27 mouse cellular contexts compared by ENCODE assay signal in genomic region chr19:15513197-15513596, GRCm38 (mm10).
DNase-seq lines count a peak whose midpoint lies in the region; ATAC-seq and TF ChIP-seq lines count a peak whose summit lies in the region.
"Had no signal": no experiment of that assay in that cellular context is flagged by ENCODE, and none has a peak within 500 bp of the region (broad histone marks: within the 10 kb centered on the region; RNA-seq: fewer than 3 reads in every experiment).

No protein-coding gene starts in this region.

- H3K27me3 ChIP-seq in forebrain, postnatal 0 days (ENCODE audit: insufficient read depth, low read length), result no peaks in the 10 kb centered on the region
- no peaks in the 10 kb centered on the region for H3K27me3 ChIP-seq in forebrain, embryonic 14.5 days (replicated peaks; ENCODE audit: control insufficient read depth, insufficient read depth, low read length)
- H3K27me3 ChIP-seq: embryonic facial prominence, embryonic 12.5 days; embryonic facial prominence, embryonic 15.5 days; heart, embryonic 12.5 days; heart, embryonic 15.5 days; hindbrain, embryonic 13.5 days; intestine, embryonic 15.5 days had no signal

- TF ChIP-seq CTCF in forebrain, postnatal 0 days (IDR thresholded peaks at IDR 0.05; ENCODE audit: low read depth), result no peak

- H3K36me3 ChIP-seq in forebrain, postnatal 0 days (ENCODE audit: insufficient read depth), result no peaks in the 10 kb centered on the region
- H3K36me3 ChIP-seq in forebrain, embryonic 14.5 days (ENCODE audit: control insufficient read depth, insufficient read depth, low read length), result no peaks in the 10 kb centered on the region
- H3K36me3 ChIP-seq: embryonic facial prominence, embryonic 12.5 days; embryonic facial prominence, embryonic 15.5 days; forebrain, embryonic 15.5 days; heart, embryonic 12.5 days; heart, embryonic 15.5 days; hindbrain, embryonic 10.5 days; hindbrain, embryonic 13.5 days; intestine, embryonic 15.5 days had no signal

- no peaks in the 10 kb centered on the region for H3K9me3 ChIP-seq in forebrain, postnatal 0 days (ENCODE audit: low read length)
- no peaks in the 10 kb centered on the region for H3K9me3 ChIP-seq in forebrain, embryonic 14.5 days (replicated peaks; ENCODE audit: control insufficient read depth, low read length)
- H3K9me3 ChIP-seq: embryonic facial prominence, embryonic 12.5 days; embryonic facial prominence, embryonic 15.5 days; forebrain, embryonic 15.5 days; heart, embryonic 12.5 days; heart, embryonic 15.5 days; hindbrain, embryonic 10.5 days; hindbrain, embryonic 13.5 days; intestine, embryonic 15.5 days had no signal

- 67% methylated on average over 4 of the region's 4 CpGs for WGBS in forebrain, postnatal 0 days
- WGBS in forebrain, embryonic 14.5 days, result 80% methylated on average over 4 of the region's 4 CpGs

- no peak overlapping the region for H3K4me3 ChIP-seq in forebrain, postnatal 0 days (ENCODE audit: low read depth, low read length)
- H3K4me3 ChIP-seq in forebrain, embryonic 14.5 days (ENCODE audit: low read depth, low read length), result no peak overlapping the region
- H3K4me3 ChIP-seq: embryonic facial prominence, embryonic 12.5 days; embryonic facial prominence, embryonic 15.5 days; forebrain, embryonic 15.5 days; gastrocnemius, adult 2 months; heart, embryonic 12.5 days; heart, embryonic 15.5 days; hindbrain, embryonic 10.5 days; hindbrain, embryonic 13.5 days; intestine, embryonic 15.5 days had no signal

- no peaks in the 10 kb centered on the region; the same call in 1 of the 2 replicates for H3K4me1 ChIP-seq in forebrain, postnatal 0 days (ENCODE audit: insufficient read depth)
- peaks cover 7% of the 10 kb centered on the region for H3K4me1 ChIP-seq in forebrain, embryonic 14.5 days (ENCODE audit: control insufficient read depth, insufficient read depth, low read length)
- H3K4me1 ChIP-seq: embryonic facial prominence, embryonic 12.5 days; embryonic facial prominence, embryonic 15.5 days; intestine, embryonic 15.5 days had no signal

- H3K4me2 ChIP-seq in forebrain, postnatal 0 days (ENCODE audit: low read depth), result no peak overlapping the region
- no peak overlapping the region for H3K4me2 ChIP-seq in forebrain, embryonic 14.5 days (ENCODE audit: low read length)
- H3K4me2 ChIP-seq: embryonic facial prominence, embryonic 12.5 days; embryonic facial prominence, embryonic 15.5 days; forebrain, embryonic 15.5 days; heart, embryonic 12.5 days; heart, embryonic 15.5 days; hindbrain, embryonic 13.5 days; intestine, embryonic 15.5 days had no signal

- peak; percentile 16 for DNase-seq in forebrain, postnatal 0 days
- DNase-seq in forebrain, embryonic 14.5 days (ENCODE audit: low spot score), result no peak
- peak; percentile 10 for DNase-seq in layer of hippocampus, adult 9-11 months
- DNase-seq in layer of hippocampus, adult 8-10 months (ENCODE audit: low spot score in 2 of 2), result no peak
- peak; percentile 5 for DNase-seq in right cerebral cortex, postnatal 25 days
- no peak for DNase-seq in right cerebral cortex, adult 2 months (ENCODE audit: low spot score in 2 of 2)
- DNase-seq: adrenal gland, adult 8-10 months; adrenal gland, postnatal 25 days; cerebellum, adult 11 months; cerebellum, adult 2 months; cerebellum, adult 9-11 months; cerebellum, postnatal 25 days; gastrocnemius, adult 2 months; gastrocnemius, postnatal 14 days; heart, adult 11 months; heart, postnatal 10 days; heart, postnatal 36 days had no signal

- no peak overlapping the region for H3K27ac ChIP-seq in forebrain, postnatal 0 days (ENCODE audit: low read depth, low read length)
- no peak overlapping the region for H3K27ac ChIP-seq in forebrain, embryonic 14.5 days (ENCODE audit: low read depth, low read length)
- H3K27ac ChIP-seq: embryonic facial prominence, embryonic 12.5 days; embryonic facial prominence, embryonic 15.5 days; forebrain, embryonic 15.5 days; gastrocnemius, adult 2 months; heart, embryonic 15.5 days; hindbrain, embryonic 10.5 days; hindbrain, embryonic 13.5 days; intestine, embryonic 15.5 days had no signal

- peak; percentile 61; the same call in 1 of the 2 replicates for ATAC-seq in forebrain, postnatal 0 days
- ATAC-seq in forebrain, embryonic 14.5 days, result no peak
- ATAC-seq: activated CD4-positive, CD25-positive, alpha-beta regulatory T cell, adult 4 months; forebrain, embryonic 15.5 days; hindbrain, embryonic 16.5 days; intestine, embryonic 15.5 days had no signal

- no peak overlapping the region for H3K9ac ChIP-seq in forebrain, postnatal 0 days
- no peak overlapping the region for H3K9ac ChIP-seq in forebrain, embryonic 14.5 days (ENCODE audit: low read length)
- H3K9ac ChIP-seq: embryonic facial prominence, embryonic 12.5 days; embryonic facial prominence, embryonic 15.5 days; forebrain, embryonic 15.5 days; heart, embryonic 12.5 days; heart, embryonic 15.5 days; hindbrain, embryonic 13.5 days; intestine, embryonic 15.5 days had no signal

Comparison
In these comparisons a context has a peak if more than half of its experiments do, and no peak if none do; other contexts are left out.
1. DNase-seq: peak in forebrain, postnatal 0 days (single experiment), layer of hippocampus, adult 9-11 months (single experiment) and right cerebral cortex, postnatal 25 days (single experiment); none in forebrain, embryonic 14.5 days (single experiment), layer of hippocampus, adult 8-10 months (0 of 2) and right cerebral cortex, adult 2 months (0 of 2).